Mouse (Mus musculus): ENCODE measurements at regions not wholly inside any gene's neighbourhood (a gene's known extent, or its start where the extent isn't known, plus 50 kb on each side); places are given as distances from the start of the nearest gene placed in this dataset.

- no peak for DNase-seq (ENCODE audit: extremely low spot score)
Observed at GRCm38 (mm10) chr11:85966207-85966606, 80.0 kb downstream of the Tbx4 start.

GRCm38 (mm10) chr11:85970287-85970686, 84.1 kb downstream of the Tbx4 start:
- DNase-seq (ENCODE audit: extremely low spot score) = no peak

- peak; percentile 61 for DNase-seq (ENCODE audit: extremely low spot score)
Observed at GRCm38 (mm10) chr11:85972385-85972784, 86.2 kb downstream of the Tbx4 start.

GRCm38 (mm10) chr11:85973736-85974135, 87.5 kb downstream of the Tbx4 start:
- DNase-seq (ENCODE audit: extremely low spot score) = no peak

- DNase-seq (ENCODE audit: extremely low spot score) = no peak
Observed at GRCm38 (mm10) chr11:85976693-85977434, 90.6 kb downstream of the Tbx4 start.

- DNase-seq (ENCODE audit: extremely low spot score) = no peak
Observed at GRCm38 (mm10) chr11:85980388-85980787, 94.2 kb downstream of the Tbx4 start.

- DNase-seq (ENCODE audit: extremely low spot score) = no peak
Observed at GRCm38 (mm10) chr11:85981561-85981960, 95.3 kb downstream of the Tbx4 start.

GRCm38 (mm10) chr11:85986338-85986737, 100.1 kb downstream of the Tbx4 start:
- DNase-seq (ENCODE audit: extremely low spot score) = no peak

- no peak for DNase-seq (ENCODE audit: extremely low spot score)
Observed at GRCm38 (mm10) chr11:85987181-85987580, 101.0 kb downstream of the Tbx4 start.

- no peak for DNase-seq (ENCODE audit: extremely low spot score)
Observed at GRCm38 (mm10) chr11:85989536-85989935, 103.3 kb downstream of the Tbx4 start.

- DNase-seq (ENCODE audit: extremely low spot score) = peak; percentile 35
Observed at GRCm38 (mm10) chr11:85989940-85990493, 103.8 kb downstream of the Tbx4 start.

GRCm38 (mm10) chr11:85995318-85996095, 109.3 kb downstream of the Tbx4 start:
- peak; percentile 27 for DNase-seq (ENCODE audit: extremely low spot score)

GRCm38 (mm10) chr11:85996686-85997085, 110.5 kb downstream of the Tbx4 start:
- no peak for DNase-seq (ENCODE audit: extremely low spot score)

- no peak for DNase-seq (ENCODE audit: extremely low spot score)
Observed at GRCm38 (mm10) chr11:86003341-86003740, 117.1 kb downstream of the Tbx4 start.

GRCm38 (mm10) chr11:86005284-86005683, 119.1 kb downstream of the Tbx4 start:
- no peak for DNase-seq (ENCODE audit: extremely low spot score)

- DNase-seq (ENCODE audit: extremely low spot score) = no peak
Observed at GRCm38 (mm10) chr11:86005899-86006445, 119.8 kb downstream of the Tbx4 start.

GRCm38 (mm10) chr11:86006859-86007258, 120.6 kb downstream of the Tbx4 start:
- no peak for DNase-seq (ENCODE audit: extremely low spot score)

Measured in embryo, embryonic 9.5 days (tissue).